Mouse (Mus musculus) hematopoietic stem cell, adult 5-6 weeks (primary cell): Measurements from ENCODE around the gene Atp8a1. TPM values are rescaled to one million over a fixed set of nuclear protein-coding genes. Genes with fewer than 3 reads are reported as not detected.

ENCODE experiments used
- total RNA-seq: library from RNA; stranded (forward); fragments of 172-1452, 232-1000 nt; gene quantifications from 2 replicates; pipeline ENCODE4 v1.2.3, GENCODE M21; 2017

The Atp8a1 gene
- total RNA-seq, 1 experiment from 2014 or later: 68.4 TPM

Other genes starting within 250 kb of the Atp8a1 start
- 0.10 TPM in 1 of 2 replicates, not detected in the other for gene Shisa3, start 239.6 kb downstream of the Atp8a1 start, total RNA-seq
- gene Gm5108, start 94.2 kb upstream of the Atp8a1 start, total RNA-seq: not detected in 2 replicates
- not detected in 2 replicates for gene Gm21905, start 99.0 kb upstream of the Atp8a1 start, total RNA-seq
- not detected in 2 replicates for gene Grxcr1, start 184.4 kb upstream of the Atp8a1 start, total RNA-seq